Comparison of ENCODE assay signal across 7 mouse cellular contexts in the genomic region with DNA sequence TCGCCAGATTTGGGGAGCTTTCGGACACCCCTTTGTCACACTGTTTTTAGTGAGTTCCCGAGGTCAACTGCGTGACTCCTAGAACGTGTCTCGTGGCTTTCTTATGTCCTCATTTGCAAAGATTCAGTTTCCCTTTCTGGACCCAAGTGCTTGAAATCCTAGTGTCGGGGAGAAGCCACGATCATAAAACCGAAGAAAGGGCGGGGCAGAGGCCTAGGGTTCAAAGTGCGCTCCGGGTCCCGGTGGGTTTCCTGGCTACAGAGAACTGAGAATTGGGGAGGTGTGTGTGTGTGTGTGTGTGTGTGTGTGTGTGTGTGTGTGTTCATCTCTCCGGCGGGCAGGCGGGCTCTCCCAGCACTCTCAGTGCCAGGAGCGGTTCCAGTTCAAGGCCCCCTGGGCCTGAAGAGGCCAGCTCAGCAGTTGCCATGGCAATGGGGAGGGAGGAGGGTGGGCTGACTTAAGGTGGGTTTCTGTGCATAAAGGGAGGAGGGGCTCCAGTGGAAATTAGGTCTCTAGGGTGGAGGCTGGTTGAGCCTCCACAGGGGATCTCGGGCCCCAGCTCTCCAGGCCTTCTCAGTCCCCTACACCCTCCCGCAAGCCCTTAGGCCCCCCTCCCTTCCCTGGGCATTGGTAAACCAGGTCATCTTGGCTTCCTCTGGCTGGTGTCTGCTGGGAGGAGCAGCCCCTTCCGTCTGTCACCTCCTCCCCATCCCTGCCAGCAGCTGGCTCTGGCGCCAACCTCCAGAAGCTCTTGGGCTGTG. TPM values are rescaled to one million over a fixed set of nuclear protein-coding genes. Genes with fewer than 3 reads are reported as not detected.
DNase-seq lines count a peak whose midpoint lies in the region; ATAC-seq and TF ChIP-seq lines count a peak whose summit lies in the region.

No protein-coding gene starts in this region.

- no peak for TF ChIP-seq CTCF in E14TG2a.4 (conservative IDR thresholded peaks at IDR 0.05; ENCODE audit: low read length)
- TF ChIP-seq CTCF in lung, postnatal 0 days (IDR thresholded peaks at IDR 0.05): no peak

- peaks cover 9% of the 10 kb centered on the region for H3K27me3 ChIP-seq in E14TG2a.4 (ENCODE audit: insufficient read depth, low read length)
- no peaks in the 10 kb centered on the region for H3K27me3 ChIP-seq in hindbrain, embryonic 15.5 days
- H3K27me3 ChIP-seq in lung, postnatal 0 days (replicated peaks; ENCODE audit: insufficient read depth, low read length): no peaks in the 10 kb centered on the region

- 3% methylated on average over 21 of the region's 21 CpGs for WGBS in hindbrain, embryonic 15.5 days
- WGBS in lung, postnatal 0 days: 23% methylated on average over 16 of the region's 21 CpGs

- DNase-seq in ZHBTc4 (ENCODE audit: low read depth, low spot score): peak; percentile 42
- DNase-seq in embryo, embryonic 11.5 days (ENCODE audit: low read depth, low spot score): peak; percentile 17
- no peak for DNase-seq in lung, postnatal 0 days (ENCODE audit: low spot score)
- DNase-seq in skeletal muscle tissue, adult 2 months (ENCODE audit: low read depth, low spot score): peak; percentile 79
- no peak for DNase-seq in urinary bladder, postnatal 36 days (ENCODE audit: low spot score in 2 of 2)

- H3K4me1 ChIP-seq in E14TG2a.4 (replicated peaks; ENCODE audit: low read depth, low read length): peaks cover 78% of the 10 kb centered on the region
- peaks cover 25% of the 10 kb centered on the region for H3K4me1 ChIP-seq in hindbrain, embryonic 15.5 days (replicated peaks)
- peaks cover 3% of the 10 kb centered on the region; the same call in 1 of the 2 replicates for H3K4me1 ChIP-seq in lung, postnatal 0 days (ENCODE audit: insufficient read depth, low read depth, low read length)

- peak overlapping the region; percentile 63 for H3K9ac ChIP-seq in hindbrain, embryonic 15.5 days
- H3K9ac ChIP-seq in lung, postnatal 0 days (replicated peaks; ENCODE audit: low read depth): no peak overlapping the region

- peaks cover 12% of the 10 kb centered on the region for H3K9me3 ChIP-seq in E14TG2a.4 (ENCODE audit: low read length)
- no peaks in the 10 kb centered on the region for H3K9me3 ChIP-seq in hindbrain, embryonic 15.5 days
- no peaks in the 10 kb centered on the region for H3K9me3 ChIP-seq in lung, postnatal 0 days (ENCODE audit: low read length)

- H3K27ac ChIP-seq in hindbrain, embryonic 15.5 days (replicated peaks): peak overlapping the region; percentile 55
- H3K27ac ChIP-seq in lung, postnatal 0 days (ENCODE audit: low read length): no peak overlapping the region

- H3K36me3 ChIP-seq in E14TG2a.4 (ENCODE audit: insufficient read depth, low read length): 0 out of 2 replicates have a peak, but pooled peaks cover 5% of the 10 kb centered on the region
- H3K36me3 ChIP-seq in hindbrain, embryonic 15.5 days: no peaks in the 10 kb centered on the region
- H3K36me3 ChIP-seq in lung, postnatal 0 days (ENCODE audit: insufficient read depth, low read length): no peaks in the 10 kb centered on the region

- TF ChIP-seq EP300 in lung, postnatal 0 days (IDR thresholded peaks at IDR 0.05): no peak

- H3K4me2 ChIP-seq in hindbrain, embryonic 15.5 days: peak overlapping the region; percentile 95
- H3K4me2 ChIP-seq in lung, postnatal 0 days (replicated peaks; ENCODE audit: low read depth, low read length): peak overlapping the region; percentile 83

- H3K4me3 ChIP-seq in E14TG2a.4 (replicated peaks; ENCODE audit: low read length): peak overlapping the region; percentile 85
- H3K4me3 ChIP-seq in hindbrain, embryonic 15.5 days: peak overlapping the region; percentile 80
- H3K4me3 ChIP-seq in lung, postnatal 0 days (ENCODE audit: low read depth, low read length): peak overlapping the region; percentile 44; the same call in 1 of the 2 replicates

- ATAC-seq in hindbrain, embryonic 15.5 days (ENCODE audit: low FRiP score, low read depth): peak; percentile 31; the same call in 1 of the 2 replicates
- ATAC-seq in lung, postnatal 0 days: no peak

RNA-seq across cellular contexts. Expression of gene Rasa4, which starts 1.4 kb away (rescaled TPM):
- 21.5 and 23.0 TPM in 2 replicates for polyA plus RNA-seq in hindbrain, embryonic 15.5 days (2015; fragmentation: Nextera tagmentation; extraction: Ambion mirVana)
- polyA plus RNA-seq in lung, postnatal 0 days (2015; fragmentation: Nextera tagmentation; extraction: Ambion mirVana): 2.0 and 2.8 TPM in 2 replicates

RNA-seq across cellular contexts. Expression of gene Upk3bl, which starts 30.8 kb away (rescaled TPM):
- 0.22 and 0.43 TPM in 2 replicates for polyA plus RNA-seq in hindbrain, embryonic 15.5 days (2015; fragmentation: Nextera tagmentation; extraction: Ambion mirVana)
- 1.1 and 1.2 TPM in 2 replicates for polyA plus RNA-seq in lung, postnatal 0 days (2015; fragmentation: Nextera tagmentation; extraction: Ambion mirVana)

RNA-seq across cellular contexts. Expression of gene Polr2j, which starts 31.4 kb away (rescaled TPM):
- 206 and 213 TPM in 2 replicates for polyA plus RNA-seq in hindbrain, embryonic 15.5 days (2015; fragmentation: Nextera tagmentation; extraction: Ambion mirVana)
- 175 and 184 TPM in 2 replicates for polyA plus RNA-seq in lung, postnatal 0 days (2015; fragmentation: Nextera tagmentation; extraction: Ambion mirVana)

RNA-seq across cellular contexts. Expression of gene Upk3b, which starts 46.8 kb away (rescaled TPM):
- polyA plus RNA-seq in hindbrain, embryonic 15.5 days (2015; fragmentation: Nextera tagmentation; extraction: Ambion mirVana): not detected in 2 replicates
- polyA plus RNA-seq in lung, postnatal 0 days (2015; fragmentation: Nextera tagmentation; extraction: Ambion mirVana): 35.7 and 38.8 TPM in 2 replicates

RNA-seq across cellular contexts. Expression of gene Lrwd1, which starts 50.8 kb away (rescaled TPM):
- 24.6 and 25.9 TPM in 2 replicates for polyA plus RNA-seq in hindbrain, embryonic 15.5 days (2015; fragmentation: Nextera tagmentation; extraction: Ambion mirVana)
- polyA plus RNA-seq in lung, postnatal 0 days (2015; fragmentation: Nextera tagmentation; extraction: Ambion mirVana): 18.5 and 20.8 TPM in 2 replicates

Comparison
In these comparisons a context has a peak if more than half of its experiments do, and no peak if none do; other contexts are left out.
1. DNase-seq: peak in ZHBTc4 (single experiment), embryo, embryonic 11.5 days (single experiment) and skeletal muscle tissue, adult 2 months (single experiment); none in lung, postnatal 0 days (single experiment) and urinary bladder, postnatal 36 days (0 of 2).
2. Peak in every context shown above with its lines, with median percentiles within 50 percentile points of each other: H3K4me3 ChIP-seq.